Mouse (Mus musculus): ENCODE measurements around the gene Ptpdc1.

Gene Ptpdc1

GRCm38 (mm10) chr13:48585786-48586185 lies 39.7 kb downstream of the Ptpdc1 start:
- DNase-seq (ENCODE audit: low spot score in 2 of 2) = peak in 1 of 2 experiments; percentile 29

GRCm38 (mm10) chr13:48582688-48583379 lies 42.6 kb downstream of the Ptpdc1 start:
- DNase-seq (ENCODE audit: low spot score in 2 of 2) = no peak

DNA sequence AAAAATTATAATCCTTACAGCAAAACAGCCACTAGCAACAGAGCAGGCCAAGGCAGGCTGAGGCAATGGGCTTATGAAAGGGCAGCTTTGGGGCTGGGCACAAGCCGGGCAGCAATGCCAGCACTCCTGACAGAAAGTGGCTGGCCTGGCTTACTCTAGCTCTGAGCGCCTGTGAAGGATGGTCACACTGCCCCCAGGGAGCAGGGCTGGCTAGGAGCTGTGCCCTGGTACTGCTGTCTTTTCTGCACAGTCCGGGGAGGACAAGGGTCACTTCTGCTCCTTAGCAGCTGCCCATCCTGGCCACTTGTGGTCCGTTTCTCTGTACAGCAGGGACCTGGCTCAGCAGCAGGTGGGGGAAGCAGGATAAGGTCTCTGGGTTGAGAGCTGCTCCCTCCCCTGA lies 46.8 kb downstream of the Ptpdc1 start:
- DNase-seq (ENCODE audit: low spot score in 2 of 2) = no peak

GRCm38 (mm10) chr13:48577836-48578235 lies 47.6 kb downstream of the Ptpdc1 start:
- DNase-seq (ENCODE audit: low spot score in 2 of 2) = no peak

DNA sequence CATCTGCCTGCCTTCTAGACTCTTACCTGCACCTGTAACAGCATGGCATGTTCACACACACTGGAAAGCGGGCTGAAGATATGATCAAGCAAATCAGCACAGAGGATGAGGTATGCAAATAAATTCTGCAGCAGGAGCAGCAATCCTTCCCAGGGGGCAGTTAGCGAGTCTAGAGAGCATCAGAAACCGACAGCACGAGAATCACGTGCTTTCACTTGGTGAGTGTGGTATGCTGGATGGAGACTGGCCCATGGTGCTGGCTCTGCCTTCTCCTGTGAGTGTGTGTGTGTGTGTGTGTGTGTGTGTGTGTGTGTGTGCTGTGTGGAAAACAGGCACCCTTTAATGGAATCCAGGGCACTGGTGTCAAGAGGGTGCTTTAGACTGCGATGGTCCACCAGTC lies 48.5 kb downstream of the Ptpdc1 start:
- DNase-seq (ENCODE audit: low spot score in 2 of 2) = no peak

DNA sequence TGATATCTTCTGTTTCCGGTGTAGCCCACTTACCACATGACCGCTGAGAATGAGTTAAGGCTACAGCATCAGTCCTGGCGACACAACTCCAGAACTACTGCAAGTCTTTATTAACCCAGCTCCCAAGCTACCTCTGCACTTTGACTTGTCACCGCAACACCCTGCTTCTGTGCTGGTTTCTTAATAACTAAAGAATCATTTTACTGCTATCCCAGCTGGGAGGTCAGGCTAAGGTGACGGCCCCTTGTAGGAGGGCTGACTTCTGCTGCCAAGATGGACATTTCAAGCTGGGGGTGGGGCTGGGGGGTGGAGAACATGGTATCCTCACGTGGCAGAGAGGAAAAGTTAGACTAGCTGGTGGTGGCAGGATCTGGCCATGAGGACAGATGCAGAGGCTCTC lies 50.7 kb downstream of the Ptpdc1 start:
- DNase-seq (ENCODE audit: low spot score in 2 of 2) = no peak

- DNase-seq (ENCODE audit: low spot score in 2 of 2) = no peak
Measured at GRCm38 (mm10) chr13:48573525-48574355, 51.7 kb downstream of the Ptpdc1 start.

DNA sequence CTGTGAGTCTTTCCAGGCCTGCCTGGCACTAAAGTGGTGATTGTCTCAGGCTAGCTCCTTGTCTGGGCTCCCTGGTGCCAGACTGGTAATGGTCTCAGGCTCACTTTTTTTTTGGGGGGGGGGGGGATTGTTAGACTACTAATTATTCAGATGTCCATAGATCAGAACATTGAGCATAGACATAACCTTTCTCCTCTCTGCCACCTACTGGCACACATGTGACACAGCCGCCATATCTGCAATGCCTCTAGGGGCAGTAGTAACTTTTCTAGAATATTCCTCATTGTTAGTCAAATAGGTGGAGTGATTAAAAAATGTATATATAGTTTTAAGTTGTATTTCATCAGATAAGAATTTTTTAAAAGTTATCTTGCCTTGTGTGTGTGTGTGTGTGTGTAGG lies 53.3 kb downstream of the Ptpdc1 start:
- peak; percentile 42 to 60 for DNase-seq (ENCODE audit: low spot score in 2 of 2)

DNA sequence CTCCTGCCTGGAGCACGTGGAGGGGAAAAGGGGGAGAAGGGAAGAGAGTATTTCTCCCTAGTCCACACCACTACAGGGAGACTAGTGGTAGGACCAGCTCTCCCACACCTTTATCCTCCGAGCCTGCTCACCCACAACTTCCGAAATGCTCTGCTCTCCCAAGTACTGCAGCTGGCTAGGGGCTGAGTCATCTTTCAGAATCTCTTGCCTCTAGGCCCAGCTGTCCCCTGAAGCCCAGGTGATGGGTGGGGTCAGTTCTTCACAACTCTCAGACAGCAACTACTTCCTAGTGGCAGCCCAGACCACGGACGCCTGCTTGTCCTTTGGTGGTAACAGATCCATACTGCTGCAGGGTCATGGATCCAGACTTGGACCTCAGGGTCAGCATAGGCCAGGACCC lies 54.2 kb downstream of the Ptpdc1 start:
- DNase-seq (ENCODE audit: low spot score in 2 of 2) = no peak

- no peak for DNase-seq (ENCODE audit: low spot score in 2 of 2)
Measured at GRCm38 (mm10) chr13:48569576-48570132, 55.8 kb downstream of the Ptpdc1 start.

DNA sequence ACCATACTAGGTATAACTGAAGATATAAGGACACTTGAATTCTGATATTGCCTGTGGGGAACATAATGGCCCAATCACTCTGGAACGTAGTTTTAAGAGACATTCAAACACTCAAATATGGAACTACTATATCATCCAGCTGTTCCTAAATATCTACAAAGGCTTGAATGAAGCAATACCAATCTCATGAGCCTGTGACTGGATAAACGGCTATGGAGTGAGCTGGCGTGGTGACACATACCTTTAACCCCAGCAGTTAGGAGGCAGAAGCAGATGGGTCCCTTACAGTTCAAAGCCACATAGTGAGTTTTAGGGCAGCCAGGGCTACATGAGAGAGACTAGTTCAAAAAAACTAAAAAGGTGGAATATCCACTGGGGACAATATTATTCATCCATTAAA lies 57.8 kb downstream of the Ptpdc1 start:
- no peak for DNase-seq (ENCODE audit: low spot score in 2 of 2)

GRCm38 (mm10) chr13:48566116-48566935 lies 59.1 kb downstream of the Ptpdc1 start:
- DNase-seq (ENCODE audit: low spot score in 2 of 2) = no peak

DNA sequence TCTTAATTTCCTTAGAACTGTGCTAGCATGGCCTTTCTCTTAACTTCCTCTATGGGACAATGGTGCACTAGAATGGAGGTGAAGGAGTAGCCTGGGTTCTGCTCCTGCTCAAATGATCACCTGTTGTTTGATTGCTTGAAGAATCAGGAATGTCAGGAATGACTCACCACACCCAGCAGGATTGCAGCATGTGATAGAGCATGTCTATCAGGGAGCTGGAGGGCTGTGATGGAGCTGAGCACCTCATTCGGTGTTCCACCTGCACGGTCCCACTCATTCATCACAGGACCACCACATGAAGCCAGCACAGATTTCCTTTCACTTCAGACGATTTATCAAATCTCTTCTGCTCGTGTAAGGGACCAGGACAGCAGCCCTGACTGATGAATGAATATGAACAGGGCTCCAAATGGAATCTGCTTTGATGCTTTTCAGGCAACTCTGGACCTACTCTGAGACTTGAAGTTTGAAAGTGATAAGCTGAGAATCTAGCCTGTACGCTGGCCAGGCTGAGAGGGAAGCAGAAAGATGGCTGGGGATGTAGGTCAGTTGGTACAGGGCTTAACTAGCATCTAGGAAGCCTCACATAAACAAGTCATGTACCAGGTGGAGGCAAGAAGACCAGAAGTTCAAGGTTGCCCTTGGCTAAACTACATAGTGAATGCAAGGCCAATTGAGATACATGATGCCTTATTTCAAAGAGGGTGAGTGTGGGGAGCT lies 60.4 kb downstream of the Ptpdc1 start:
- no peak for DNase-seq (ENCODE audit: low spot score in 2 of 2)

GRCm38 (mm10) chr13:48562336-48562735 lies 63.1 kb downstream of the Ptpdc1 start:
- no peak for DNase-seq (ENCODE audit: low spot score in 2 of 2)

DNA sequence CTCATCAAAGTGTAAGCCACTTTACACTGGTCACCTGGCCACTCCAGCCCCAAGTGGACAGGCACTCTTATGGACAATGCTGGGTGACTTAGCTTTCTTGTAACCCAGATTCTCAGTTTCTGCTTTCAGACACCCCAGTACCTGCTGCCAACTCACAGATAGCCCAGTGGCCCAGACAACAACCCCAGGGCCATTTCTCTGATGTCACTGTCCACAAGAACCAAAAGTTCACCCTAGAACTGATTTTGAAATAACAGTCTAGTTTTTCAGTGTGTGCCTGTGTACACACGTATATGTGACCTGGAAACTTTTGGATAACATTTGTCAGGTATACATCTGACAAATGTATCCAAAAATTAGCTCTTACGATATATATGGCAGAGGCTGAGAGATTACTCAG lies 64.0 kb downstream of the Ptpdc1 start:
- DNase-seq (ENCODE audit: low spot score in 2 of 2) = no peak

DNA sequence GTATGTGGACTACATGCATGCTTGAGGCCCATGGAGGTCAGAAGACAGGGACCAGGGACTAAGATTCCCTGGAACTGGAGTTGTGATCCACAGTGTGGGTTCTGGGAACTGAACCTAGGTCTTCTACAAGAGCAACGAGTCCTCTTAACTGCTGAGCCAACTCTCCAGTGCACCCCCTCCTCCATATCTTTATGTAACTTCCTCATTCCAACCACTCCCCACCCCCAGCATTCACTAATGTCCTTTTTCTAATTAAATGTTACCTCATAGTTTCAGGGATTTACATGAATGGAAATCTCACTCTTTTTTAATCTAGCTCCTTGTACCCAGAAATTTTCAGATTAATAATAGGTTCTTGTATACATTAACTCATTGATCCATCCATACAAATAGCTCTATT lies 69.5 kb downstream of the Ptpdc1 start:
- DNase-seq (ENCODE audit: low spot score in 2 of 2) = no peak

DNA sequence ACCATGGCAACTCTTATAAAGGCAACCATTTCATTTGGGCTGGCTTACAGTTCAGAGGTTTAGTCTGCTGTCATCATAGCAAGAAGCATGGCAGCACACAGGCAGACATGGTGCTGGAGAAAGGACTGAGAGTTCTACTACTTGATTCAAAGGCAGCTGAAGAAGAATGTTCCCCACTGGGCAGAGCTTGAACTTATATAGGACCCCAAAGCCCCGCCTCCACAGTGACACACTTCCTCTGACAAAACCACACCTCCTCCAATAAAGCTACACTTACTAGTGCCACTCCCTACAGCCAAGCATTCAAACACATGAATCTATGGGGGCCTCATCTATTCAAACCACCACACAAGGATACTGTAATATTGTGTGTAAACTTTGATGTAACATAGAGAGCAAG lies 70.9 kb downstream of the Ptpdc1 start:
- peak in 1 of 2 experiments; percentile 13 for DNase-seq (ENCODE audit: low spot score in 2 of 2)

- DNase-seq (ENCODE audit: low spot score in 2 of 2) = no peak
Measured at GRCm38 (mm10) chr13:48553511-48553910, 72.0 kb downstream of the Ptpdc1 start.

DNA sequence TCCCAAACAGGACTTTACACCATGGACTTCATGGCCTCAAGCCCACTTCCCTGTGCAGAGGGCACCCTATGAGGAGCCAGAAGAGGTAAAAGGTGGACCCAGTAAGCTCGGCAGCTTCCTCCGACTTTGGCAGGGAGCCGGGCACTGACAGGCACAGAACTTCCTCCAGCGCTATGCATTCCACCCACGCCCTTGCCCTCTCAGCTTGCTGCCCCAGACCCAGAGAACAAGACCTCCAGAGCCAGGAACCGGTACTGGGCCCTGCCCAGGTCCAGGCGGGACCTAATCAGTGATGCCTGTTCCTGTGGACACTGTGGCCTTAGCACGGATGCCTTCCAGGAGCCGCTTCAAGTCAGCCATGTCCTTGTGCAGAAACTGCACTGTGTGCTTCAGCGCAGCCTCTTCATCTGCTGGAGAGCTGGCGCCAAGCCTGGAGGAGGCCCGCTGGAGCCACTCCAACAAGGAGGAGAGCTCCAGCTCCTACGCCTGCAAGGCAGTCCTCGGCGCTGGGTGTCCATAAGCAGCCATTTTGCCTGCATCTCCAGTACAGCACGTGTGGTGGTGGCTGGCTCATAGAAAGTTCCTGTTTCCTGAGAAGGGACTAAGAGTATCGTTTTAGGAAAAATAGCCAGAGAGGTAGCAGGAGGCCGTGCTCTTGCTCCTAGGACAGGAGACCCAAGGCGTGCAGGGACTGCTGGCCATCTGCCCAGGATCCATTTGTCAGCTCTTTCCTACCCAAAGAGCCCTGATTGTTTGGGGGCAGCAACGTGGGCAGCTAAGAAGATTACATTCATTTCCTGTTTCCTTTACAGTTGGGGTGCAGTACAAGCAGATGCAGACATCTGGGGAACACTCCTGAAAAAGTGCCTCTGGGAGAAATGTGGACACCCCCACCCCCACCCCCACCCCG lies 73.0 kb downstream of the Ptpdc1 start:
- DNase-seq (ENCODE audit: low spot score in 2 of 2) = no peak

DNA sequence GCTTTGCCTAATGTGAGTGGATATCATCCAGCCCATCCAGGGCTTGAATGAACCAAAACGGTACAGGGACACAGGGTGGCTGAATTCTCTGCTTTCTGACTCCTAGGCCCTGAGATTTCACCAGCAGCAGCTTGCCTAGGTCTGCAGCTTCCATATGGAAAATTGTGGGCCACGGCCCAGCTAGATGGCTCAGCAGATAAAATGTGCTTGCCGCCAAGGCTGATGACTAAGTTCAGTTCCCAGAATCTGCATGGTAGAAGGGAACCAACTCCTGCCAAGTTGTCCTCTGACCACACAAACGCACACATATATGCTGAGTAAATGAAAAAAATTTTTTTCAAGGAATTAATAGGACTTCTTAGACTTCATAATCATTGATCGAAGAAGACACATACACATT lies 77.2 kb downstream of the Ptpdc1 start:
- DNase-seq (ENCODE audit: low spot score in 2 of 2) = no peak

All from natural killer cell, adult 2 months (primary cell).